Mouse (Mus musculus) Muller cell, postnatal 12 days (primary cell): ENCODE data around the gene Cdk6.
"Not testable (repeated sequence)": the region's sequence is repeated elsewhere in the genome, so short reads cannot be mapped to it uniquely, and the experiment has no call there.

Experiments
- DNase-seq: peaks from one replicate; pipeline ENCODE4 v3.0.0-alpha.2; 2015; ENCODE audit errors: inconsistent ontology term

Cdk6 gene

GRCm38 (mm10) chr5:3341111-3341911 lies at the start of gene Cdk6:
TSS of gene Cdk6 (plus strand) at chr5:3341485.
- peak; percentile 71 for DNase-seq

GRCm38 (mm10) chr5:3293666-3294065 lies 47.6 kb upstream of the Cdk6 start:
- DNase-seq: no peak

- DNase-seq: peak; percentile 69
These were observed 40.4 kb upstream of the Cdk6 start for GRCm38 (mm10) chr5:3300801-3301457.

- peak; percentile 9 for DNase-seq
These were observed 39.8 kb upstream of the Cdk6 start for GRCm38 (mm10) chr5:3301535-3301934.

GRCm38 (mm10) chr5:3303876-3304275 lies 37.4 kb upstream of the Cdk6 start:
- no peak for DNase-seq

- no peak for DNase-seq
These were observed 35.1 kb upstream of the Cdk6 start for GRCm38 (mm10) chr5:3306146-3306545.

GRCm38 (mm10) chr5:3309122-3309521 lies 32.2 kb upstream of the Cdk6 start:
- peak; percentile 42 for DNase-seq

- DNase-seq: peak; percentile 73
These were observed 31.7 kb upstream of the Cdk6 start for GRCm38 (mm10) chr5:3309587-3309986.

- DNase-seq: not testable (repeated sequence)
These were observed 30.1 kb upstream of the Cdk6 start for GRCm38 (mm10) chr5:3311156-3311555.

GRCm38 (mm10) chr5:3317724-3318123 lies 23.6 kb upstream of the Cdk6 start:
- not testable (repeated sequence) for DNase-seq

GRCm38 (mm10) chr5:3320225-3320624 lies 21.1 kb upstream of the Cdk6 start:
- no peak for DNase-seq

- DNase-seq: no peak
These were observed 19.2 kb upstream of the Cdk6 start for GRCm38 (mm10) chr5:3322052-3322451.

GRCm38 (mm10) chr5:3324116-3324515 lies 17.2 kb upstream of the Cdk6 start:
- no peak for DNase-seq

GRCm38 (mm10) chr5:3329361-3329760 lies 11.9 kb upstream of the Cdk6 start:
- DNase-seq: no peak

GRCm38 (mm10) chr5:3330932-3331331 lies 10.4 kb upstream of the Cdk6 start:
- no peak for DNase-seq

GRCm38 (mm10) chr5:3333019-3333418 lies 8.3 kb upstream of the Cdk6 start:
- not testable (repeated sequence) for DNase-seq

GRCm38 (mm10) chr5:3340340-3341058 lies 786 bp upstream of the Cdk6 start:
- DNase-seq: not testable (repeated sequence)

- peak; percentile 80 for DNase-seq
These were observed 866 bp downstream of the Cdk6 start for GRCm38 (mm10) chr5:3341931-3342770.

GRCm38 (mm10) chr5:3342771-3343565 lies 1.7 kb downstream of the Cdk6 start:
- DNase-seq: peak; percentile 67

GRCm38 (mm10) chr5:3343566-3344080 lies 2.3 kb downstream of the Cdk6 start:
- peak; percentile 86 for DNase-seq
